Mouse (Mus musculus) ES-Bruce4 (cell line): ENCODE data around the gene Rap1a. TPM values are rescaled to one million over a fixed set of nuclear protein-coding genes. Genes with fewer than 3 reads are reported as not detected.

Source experiments
- H3K27ac ChIP-seq: 2 replicates; pipeline ENCODE4 v1.5.1; 2012; ENCODE audit warnings: low read length, inconsistent platforms; ENCODE audit not compliant: insufficient read depth
- H3K27me3 ChIP-seq: 2 replicates; pipeline ENCODE4 v1.6.1; 2012; ENCODE audit warnings: mild to moderate bottlenecking, low read length, inconsistent platforms; ENCODE audit not compliant: control insufficient read depth, poor library complexity, insufficient read depth, severe bottlenecking
- H3K36me3 ChIP-seq: 2 replicates; pipeline ENCODE4 v1.6.1; 2012; ENCODE audit warnings: inconsistent platforms, mild to moderate bottlenecking, low read length, moderate library complexity; ENCODE audit not compliant: control insufficient read depth, poor library complexity, insufficient read depth, severe bottlenecking
- H3K4me1 ChIP-seq: one replicate; pipeline ENCODE4 v1.8.1; 2011; ENCODE audit warnings: low read length; ENCODE audit not compliant: control insufficient read depth, insufficient read depth
- H3K4me3 ChIP-seq: 2 replicates; pipeline ENCODE4 v1.5.1; 2011; ENCODE audit warnings: low read depth, mild to moderate bottlenecking, low read length
- H3K9ac ChIP-seq: 2 replicates; pipeline ENCODE4 v1.6.1; 2012; ENCODE audit warnings: low read depth, mild to moderate bottlenecking, inconsistent platforms; ENCODE audit not compliant: poor library complexity, severe bottlenecking
- H3K9me3 ChIP-seq: replicated peaks from 2 replicates; pipeline ENCODE4 v1.6.1; 2012; ENCODE audit warnings: mild to moderate bottlenecking, low read length, inconsistent platforms; ENCODE audit not compliant: control insufficient read depth, poor library complexity, insufficient read depth, severe bottlenecking
- CTCF ChIP-seq: IDR thresholded peaks from one replicate; pipeline ENCODE4 v1.8.1; 2011; ENCODE audit warnings: low read depth, low read length
- EP300 ChIP-seq: IDR thresholded peaks from 2 replicates; pipeline ENCODE4 v1.6.1; 2011; ENCODE audit warnings: low read depth, low read length; ENCODE audit not compliant: insufficient read depth
- POLR2A ChIP-seq: IDR thresholded peaks from one replicate; pipeline ENCODE4 v1.8.1; 2011; ENCODE audit warnings: low read length; ENCODE audit not compliant: insufficient read depth
- polyA plus RNA-seq: library from polyadenylated mRNA; stranded (reverse); fragments of >200 nt; gene quantifications from 2 replicates; pipeline ENCODE4 v1.2.4, GENCODE M21; 2011; ENCODE audit warnings: low read depth; ENCODE audit not compliant: missing spikeins, insufficient read depth, insufficient read length

Rap1a gene
- polyA plus RNA-seq, 1 experiment: 88.6 TPM

DNA sequence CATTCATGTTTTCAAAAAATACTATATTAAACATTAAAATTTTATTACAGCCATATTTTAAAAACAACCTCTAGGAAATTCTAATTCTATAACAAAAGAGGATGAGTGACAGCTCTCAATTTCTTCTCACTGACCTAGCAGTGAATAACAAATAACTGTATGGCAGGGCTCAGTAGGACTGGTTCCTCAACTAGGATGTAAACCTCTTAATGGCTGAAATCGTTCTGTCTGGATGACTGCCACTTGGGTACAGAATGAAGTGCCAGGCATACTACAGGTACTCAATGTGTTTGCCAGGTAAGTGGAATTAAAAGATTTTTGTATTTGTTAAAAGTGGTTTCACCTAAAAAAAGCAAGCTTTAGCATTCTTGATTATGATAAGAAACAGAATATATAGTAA is 65.0 kb downstream of the Rap1a start:
- TF ChIP-seq EP300 (no peak), POLR2A (no peak), CTCF (no peak)
- no peak overlapping the region for H3K9ac ChIP-seq

DNA sequence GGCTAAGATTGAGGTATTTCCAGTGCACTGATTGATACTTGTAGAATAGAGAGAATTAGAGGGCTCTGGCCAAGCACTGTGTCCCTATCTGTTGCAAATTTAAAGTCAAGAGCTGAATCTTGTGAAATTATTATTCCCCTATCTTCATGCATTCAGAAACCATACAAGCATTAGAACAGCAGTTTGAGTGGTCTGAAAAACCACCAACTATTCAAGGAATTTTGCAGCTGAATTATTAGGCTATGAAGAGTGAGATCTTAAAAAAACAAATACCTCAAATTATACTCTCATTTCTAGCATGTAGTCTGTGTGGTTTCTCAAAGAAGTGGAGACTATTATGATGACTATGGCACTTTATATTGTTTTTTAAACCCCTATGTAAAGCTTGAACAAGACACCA is 65.9 kb downstream of the Rap1a start:
- H3K4me3 ChIP-seq: no peak overlapping the region
- no peaks in the 10 kb centered on the region for H3K4me1 ChIP-seq
- no peaks in the 10 kb centered on the region; the same call in 1 of the 2 replicates for H3K36me3 ChIP-seq
- H3K9ac ChIP-seq: no peak overlapping the region
- no peaks in the 10 kb centered on the region for H3K27me3 ChIP-seq
- H3K9me3 ChIP-seq: no peaks in the 10 kb centered on the region
- H3K27ac ChIP-seq: no peak overlapping the region
- no peak for TF ChIP-seq EP300
- TF ChIP-seq POLR2A: no peak
- TF ChIP-seq CTCF: no peak

More for the DNA sequence above, 65.0 kb downstream of the Rap1a start:
- no peaks in the 10 kb centered on the region; the same call in 1 of the 2 replicates for H3K36me3 ChIP-seq
- H3K9me3 ChIP-seq: no peaks in the 10 kb centered on the region
- no peak overlapping the region for H3K4me3 ChIP-seq
- H3K27me3 ChIP-seq: no peaks in the 10 kb centered on the region
- H3K4me1 ChIP-seq: no peaks in the 10 kb centered on the region
- H3K27ac ChIP-seq: no peak overlapping the region

DNA sequence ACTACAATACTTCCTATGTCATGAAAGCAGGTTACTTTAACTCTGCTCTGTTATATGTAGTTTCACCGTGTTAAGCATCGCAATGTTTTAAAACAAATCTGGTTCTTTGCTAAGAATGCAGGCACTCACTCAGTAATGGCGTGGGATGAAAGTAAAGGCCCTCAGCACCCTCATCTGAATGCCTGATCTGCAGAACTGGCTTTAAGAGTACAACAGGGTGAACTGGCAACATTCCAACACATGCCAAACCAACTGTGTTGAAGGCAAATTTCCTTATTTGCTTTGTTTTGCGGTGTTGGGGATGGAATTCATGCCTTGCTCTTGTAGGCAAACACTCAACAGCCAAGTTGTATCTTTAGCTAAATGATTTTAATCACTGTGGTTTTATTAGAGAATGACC is 67.6 kb downstream of the Rap1a start:
- Histone ChIP-seq H3K9ac (no peak overlapping the region), H3K27ac (no peak overlapping the region), H3K27me3 (no peaks in the 10 kb centered on the region), H3K9me3 (no peaks in the 10 kb centered on the region), H3K36me3 (no peaks in the 10 kb centered on the region; the same call in 1 of the 2 replicates), H3K4me3 (no peak overlapping the region), H3K4me1 (no peaks in the 10 kb centered on the region)
- TF ChIP-seq POLR2A (no peak), CTCF (no peak), EP300 (no peak)

- H3K9ac ChIP-seq: no peak overlapping the region
- H3K4me3 ChIP-seq: no peak overlapping the region
- H3K4me1 ChIP-seq: no peaks in the 10 kb centered on the region
- H3K9me3 ChIP-seq: no peaks in the 10 kb centered on the region
- TF ChIP-seq CTCF: no peak
- no peak for TF ChIP-seq POLR2A
- TF ChIP-seq EP300: no peak
- H3K27me3 ChIP-seq: no peaks in the 10 kb centered on the region
- H3K27ac ChIP-seq: no peak overlapping the region
- no peaks in the 10 kb centered on the region; the same call in 1 of the 2 replicates for H3K36me3 ChIP-seq
Observed at GRCm38 (mm10) chr3:105732360-105732759, 68.8 kb downstream of the Rap1a start.

- Histone ChIP-seq H3K4me1 (no peaks in the 10 kb centered on the region), H3K9me3 (no peaks in the 10 kb centered on the region), H3K36me3 (no peaks in the 10 kb centered on the region; the same call in 1 of the 2 replicates), H3K27me3 (no peaks in the 10 kb centered on the region), H3K4me3 (no peak overlapping the region), H3K27ac (no peak overlapping the region), H3K9ac (no peak overlapping the region)
- TF ChIP-seq CTCF (no peak), POLR2A (no peak), EP300 (no peak)
Observed at GRCm38 (mm10) chr3:105726037-105726436, 75.1 kb downstream of the Rap1a start.

DNA sequence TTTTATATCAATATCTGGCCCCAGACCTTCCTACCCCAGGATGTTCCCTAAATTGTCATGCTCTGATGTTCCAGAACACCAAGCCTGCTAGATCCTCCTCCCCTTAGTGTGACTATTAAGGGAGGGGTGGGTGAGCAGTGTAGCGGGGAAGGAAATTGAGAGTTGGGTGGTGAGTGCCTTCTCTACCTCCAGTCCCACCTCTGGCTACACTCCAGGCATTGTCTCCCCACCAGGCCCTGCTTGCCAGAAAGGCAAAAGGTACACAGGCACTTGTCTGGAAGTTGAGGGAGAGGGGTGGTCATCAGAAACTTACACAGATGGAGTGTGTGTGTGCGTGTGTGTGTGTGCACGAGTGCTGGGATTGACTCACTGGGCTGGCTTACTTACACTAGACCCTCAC is 78.6 kb downstream of the Rap1a start:
- H3K4me1 ChIP-seq: no peaks in the 10 kb centered on the region
- H3K4me3 ChIP-seq: no peak overlapping the region

More for the DNA sequence above, 78.6 kb downstream of the Rap1a start:
- Histone ChIP-seq H3K9ac (no peak overlapping the region), H3K27me3 (no peaks in the 10 kb centered on the region), H3K36me3 (no peaks in the 10 kb centered on the region; the same call in 1 of the 2 replicates), H3K9me3 (no peaks in the 10 kb centered on the region), H3K27ac (no peak overlapping the region)
- TF ChIP-seq EP300 (no peak), CTCF (no peak), POLR2A (no peak)
